Mouse (Mus musculus) erythroblast, embryonic 14.5 days (primary cell): ENCODE data around the gene Renbp.

Source experiments
- GATA1 ChIP-seq: IDR thresholded peaks from 2 replicates; pipeline ENCODE4 v1.6.1; 2012; ENCODE audit warnings: low read length, inconsistent platforms, mixed read lengths
- TAL1 ChIP-seq: IDR thresholded peaks from 3 replicates; pipeline ENCODE4 v1.6.1; 2012; ENCODE audit warnings: low read length, inconsistent platforms, mixed read lengths

DNA sequence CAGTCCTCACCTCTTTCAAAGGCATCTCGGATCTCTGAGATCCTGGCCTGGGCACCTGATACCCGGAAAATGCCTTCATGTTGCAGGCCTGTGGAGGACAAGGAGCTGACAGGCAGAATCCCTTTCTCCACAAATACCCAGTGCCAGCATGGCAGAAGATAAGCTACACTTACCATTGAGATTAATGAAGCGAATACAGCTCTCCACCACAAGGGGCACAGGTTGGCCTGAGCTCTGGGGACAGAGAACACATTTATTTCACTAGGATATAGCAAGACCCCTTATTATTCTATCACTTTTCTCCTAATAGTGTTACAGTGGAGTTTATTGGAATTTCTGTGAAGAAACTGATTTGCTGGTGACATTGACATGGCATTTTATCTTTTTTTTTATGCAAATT lies 32.7 kb downstream of the Renbp start:
- TF ChIP-seq TAL1, result no peak
- no peak for TF ChIP-seq GATA1
